Mouse (Mus musculus): ENCODE measurements at regions not wholly inside any gene's neighbourhood (a gene's known extent, or its start where the extent isn't known, plus 50 kb on each side); places are given as distances from the start of the nearest gene placed in this dataset. TPM values are rescaled to one million over a fixed set of nuclear protein-coding genes. Genes with fewer than 3 reads are reported as not detected.

- 49% methylated on average over 3 of the region's 3 CpGs for WGBS
- Histone ChIP-seq H3K4me1 (no peaks in the 10 kb centered on the region), H3K27ac (no peak overlapping the region), H3K36me3 (no peaks in the 10 kb centered on the region), H3K27me3 (ENCODE audit: insufficient read depth, poor library complexity, severe bottlenecking) (peaks cover 17% of the 10 kb centered on the region), H3K9me3 (no peaks in the 10 kb centered on the region), H3K4me3 (no peak overlapping the region)
- DNase-seq (ENCODE audit: low spot score) = no peak
Measured at GRCm38 (mm10) chr12:110221679-110222078, 57.2 kb upstream of the Dio3 start.

- Histone ChIP-seq H3K4me1 (no peaks in the 10 kb centered on the region), H3K27ac (no peak overlapping the region), H3K27me3 (ENCODE audit: insufficient read depth, poor library complexity, severe bottlenecking) (peaks cover 41% of the 10 kb centered on the region), H3K4me3 (no peak overlapping the region), H3K36me3 (no peaks in the 10 kb centered on the region), H3K9me3 (no peaks in the 10 kb centered on the region)
- DNase-seq (ENCODE audit: low spot score) = no peak
- 73% methylated on average over 7 of the region's 7 CpGs for WGBS
Measured at GRCm38 (mm10) chr12:110224250-110224649, 54.6 kb upstream of the Dio3 start.

- 78% methylated on average over 12 of the region's 12 CpGs for WGBS
- no peak for DNase-seq (ENCODE audit: low spot score)
- H3K4me3 ChIP-seq = no peak overlapping the region
- H3K27me3 ChIP-seq (ENCODE audit: insufficient read depth, poor library complexity, severe bottlenecking) = peaks cover 73% of the 10 kb centered on the region
- H3K36me3 ChIP-seq = no peaks in the 10 kb centered on the region
- no peaks in the 10 kb centered on the region for H3K9me3 ChIP-seq
- H3K27ac ChIP-seq = no peak overlapping the region
- no peaks in the 10 kb centered on the region for H3K4me1 ChIP-seq
Measured at GRCm38 (mm10) chr12:110228011-110228411, 50.9 kb upstream of the Dio3 start.

MicroRNA genes in the stretch of these regions (microRNA counts, 519-probe panel; counts per million panel counts)
- 6,040 counts per million, percentile 59 among the panel's probes with 10 or more counts for microRNA mmu-miR-1193
- microRNA mmu-miR-1197 = not detected
- microRNA mmu-miR-134 = 5,903 counts per million, percentile 56 among the panel's probes with 10 or more counts
- microRNA mmu-miR-154 = 5,675 counts per million, percentile 51 among the panel's probes with 10 or more counts
- microRNA mmu-miR-299 = not detected
- microRNA mmu-miR-300 = 6,938 counts per million, percentile 75 among the panel's probes with 10 or more counts
- microRNA mmu-miR-3072 = not detected
- microRNA mmu-miR-323-3p = 5,873 counts per million, percentile 55 among the panel's probes with 10 or more counts
- not detected for microRNA mmu-miR-323-5p
- 8,139 counts per million, percentile 89 among the panel's probes with 10 or more counts for microRNA mmu-miR-329
- 8,337 counts per million, percentile 91 among the panel's probes with 10 or more counts for microRNA mmu-miR-369-3p
- 5,036 counts per million, percentile 39 among the panel's probes with 10 or more counts for microRNA mmu-miR-369-5p
- microRNA mmu-miR-376a = 6,512 counts per million, percentile 66 among the panel's probes with 10 or more counts
- 7,531 counts per million, percentile 84 among the panel's probes with 10 or more counts for microRNA mmu-miR-376b
- microRNA mmu-miR-376c = 7,318 counts per million, percentile 81 among the panel's probes with 10 or more counts
- microRNA mmu-miR-377 = 6,192 counts per million, percentile 62 among the panel's probes with 10 or more counts
- 3,241 counts per million, percentile 15 among the panel's probes with 10 or more counts for microRNA mmu-miR-379
- microRNA mmu-miR-380-3p = not detected
- not detected for microRNA mmu-miR-380-5p
- 6,375 counts per million, percentile 63 among the panel's probes with 10 or more counts for microRNA mmu-miR-381
- microRNA mmu-miR-382 = 7,607 counts per million, percentile 86 among the panel's probes with 10 or more counts
- microRNA mmu-miR-409-3p = not detected
- microRNA mmu-miR-409-5p = 4,229 counts per million, percentile 24 among the panel's probes with 10 or more counts
- 6,846 counts per million, percentile 73 among the panel's probes with 10 or more counts for microRNA mmu-miR-410
- 5,081 counts per million, percentile 40 among the panel's probes with 10 or more counts for microRNA mmu-miR-411
- not detected for microRNA mmu-miR-412
- microRNA mmu-miR-453 = not detected
- microRNA mmu-miR-485 = not detected
- 6,207 counts per million, percentile 62 among the panel's probes with 10 or more counts for microRNA mmu-miR-487b
- not detected for microRNA mmu-miR-494
- 7,151 counts per million, percentile 79 among the panel's probes with 10 or more counts for microRNA mmu-miR-495
- not detected for microRNA mmu-miR-496
- 4,990 counts per million, percentile 38 among the panel's probes with 10 or more counts for microRNA mmu-miR-539
- 5,021 counts per million, percentile 38 among the panel's probes with 10 or more counts for microRNA mmu-miR-541
- microRNA mmu-miR-543 = 7,592 counts per million, percentile 86 among the panel's probes with 10 or more counts
- microRNA mmu-miR-544 = not detected
- microRNA mmu-miR-654-3p = not detected
- not detected for microRNA mmu-miR-654-5p
- microRNA mmu-miR-666-3p = not detected
- not detected for microRNA mmu-miR-666-5p
- microRNA mmu-miR-667 = 5,234 counts per million, percentile 45 among the panel's probes with 10 or more counts
- microRNA mmu-miR-668 = not detected
- not detected for microRNA mmu-miR-679
- microRNA mmu-miR-758 = not detected
- microRNA mmu-miR-882 = not detected

Small RNA genes in the stretch of these regions (microRNA-seq; reads per million reads assigned to microRNA genes)
- gene Gm24321 = not detected
- not detected for gene Gm25252
- not detected for gene Gm25750
- 2.0 reads per million for gene Gm27379
- gene Gm44322 = not detected
- 1,469 reads per million, percentile 82 among the genes with 10 or more reads in this experiment for gene Mir1193
- gene Mir1197 = 3.5 reads per million, percentile 8 among the genes with 10 or more reads in this experiment
- gene Mir134 = 972 reads per million, percentile 78 among the genes with 10 or more reads in this experiment
- 820 reads per million, percentile 76 among the genes with 10 or more reads in this experiment for gene Mir154
- gene Mir299a = not detected
- not detected for gene Mir299b
- gene Mir300 = 742 reads per million, percentile 75 among the genes with 10 or more reads in this experiment
- gene Mir3072 = 57.3 reads per million, percentile 44 among the genes with 10 or more reads in this experiment
- gene Mir323 = 1,033 reads per million, percentile 78 among the genes with 10 or more reads in this experiment
- 210 reads per million, percentile 59 among the genes with 10 or more reads in this experiment for gene Mir329
- gene Mir369 = 6,494 reads per million, percentile 92 among the genes with 10 or more reads in this experiment
- gene Mir376a = not detected
- gene Mir376b = 203 reads per million, percentile 59 among the genes with 10 or more reads in this experiment
- 626 reads per million, percentile 74 among the genes with 10 or more reads in this experiment for gene Mir376c
- gene Mir377 = 134 reads per million, percentile 55 among the genes with 10 or more reads in this experiment
- gene Mir379 = 4,074 reads per million, percentile 89 among the genes with 10 or more reads in this experiment
- gene Mir380 = not detected
- gene Mir381 = 2,962 reads per million, percentile 87 among the genes with 10 or more reads in this experiment
- 3,330 reads per million, percentile 88 among the genes with 10 or more reads in this experiment for gene Mir382
- gene Mir409 = not detected
- gene Mir410 = 187 reads per million, percentile 58 among the genes with 10 or more reads in this experiment
- gene Mir411 = 11,044 reads per million, percentile 95 among the genes with 10 or more reads in this experiment
- gene Mir412 = 174 reads per million, percentile 58 among the genes with 10 or more reads in this experiment
- gene Mir453 = not detected
- 384 reads per million, percentile 68 among the genes with 10 or more reads in this experiment for gene Mir485
- 10,094 reads per million, percentile 95 among the genes with 10 or more reads in this experiment for gene Mir487b
- 594 reads per million, percentile 73 among the genes with 10 or more reads in this experiment for gene Mir494
- 121 reads per million, percentile 53 among the genes with 10 or more reads in this experiment for gene Mir495
- gene Mir496a = 132 reads per million, percentile 54 among the genes with 10 or more reads in this experiment
- gene Mir539 = not detected
- gene Mir541 = 4,970 reads per million, percentile 90 among the genes with 10 or more reads in this experiment
- gene Mir543 = 702 reads per million, percentile 75 among the genes with 10 or more reads in this experiment
- 5.8 reads per million, percentile 18 among the genes with 10 or more reads in this experiment for gene Mir544
- not detected for gene Mir654
- 77.0 reads per million, percentile 48 among the genes with 10 or more reads in this experiment for gene Mir666
- 307 reads per million, percentile 64 among the genes with 10 or more reads in this experiment for gene Mir667
- gene Mir668 = 62.1 reads per million, percentile 46 among the genes with 10 or more reads in this experiment
- 275 reads per million, percentile 63 among the genes with 10 or more reads in this experiment for gene Mir679
- 46.2 reads per million, percentile 42 among the genes with 10 or more reads in this experiment for gene Mir758
- gene Mir882 = not detected

All from heart, embryonic 10.5 days (tissue).